Mouse (Mus musculus): ENCODE results near the gene Pdx1. TPM values are rescaled to one million over a fixed set of nuclear protein-coding genes. Genes with fewer than 3 reads are reported as not detected.

Pdx1 gene
- total and polyA plus RNA-seq, 3 experiments, result not detected

- Histone ChIP-seq H3K36me3 (ENCODE audit: control insufficient read depth in 1 of 2, insufficient read depth in 2 of 2, low read length in 2 of 2) (no peaks in the 10 kb centered on the region), H3K27ac (ENCODE audit: control insufficient read depth, low read depth, low read length) (no peak overlapping the region), H3K79me2 (ENCODE audit: control insufficient read depth, insufficient read depth, low read length, poor library complexity) (no peaks in the 10 kb centered on the region), H3K27me3 (ENCODE audit: control insufficient read depth in 1 of 2, insufficient read depth in 2 of 2, low read length in 2 of 2) (no peaks in the 10 kb centered on the region), H3K4me3 (ENCODE audit: control insufficient read depth in 1 of 2, insufficient read depth in 1 of 2, low read depth in 2 of 2, low read length in 2 of 2) (no peak overlapping the region), H3K4me1 (ENCODE audit: control insufficient read depth in 1 of 2, insufficient read depth in 2 of 2, low read length in 2 of 2) (no peaks in the 10 kb centered on the region), H3K9me3 (replicated peaks; ENCODE audit: insufficient read depth, low read length) (no peaks in the 10 kb centered on the region), H3K9ac (ENCODE audit: control insufficient read depth, low read depth, low read length, poor library complexity, severe bottlenecking) (no peak overlapping the region)
- TF ChIP-seq GABPA (IDR thresholded peaks at IDR 0.05; ENCODE audit: low read depth, low read length) (no peak), TAL1 (IDR thresholded peaks at IDR 0.05; ENCODE audit: low read length) (no peak), ZMIZ1 (IDR thresholded peaks at IDR 0.05; ENCODE audit: low read depth, low read length) (no peak), UBTF (IDR thresholded peaks at IDR 0.05; ENCODE audit: borderline replicate concordance, insufficient read depth, low read depth, low read length) (no peak), MYC (IDR thresholded peaks at IDR 0.05; ENCODE audit: low read depth, low read length) (no peak), NRF1 (IDR thresholded peaks at IDR 0.05; ENCODE audit: insufficient read depth, low read depth, low read length, poor library complexity, severe bottlenecking) (no peak), TBP (IDR thresholded peaks at IDR 0.05; ENCODE audit: low read depth, low read length) (no peak), BHLHE40 (IDR thresholded peaks at IDR 0.05; ENCODE audit: borderline replicate concordance, low read depth, low read length) (no peak), SMC3 (IDR thresholded peaks at IDR 0.05; ENCODE audit: low read depth, low read length) (no peak), USF2 (IDR thresholded peaks at IDR 0.05; ENCODE audit: borderline replicate concordance in 1 of 2, insufficient read depth in 1 of 2, low read depth in 1 of 2, low read length in 2 of 2) (no peak), MAX (IDR thresholded peaks at IDR 0.05; ENCODE audit: low read length) (no peak), ZC3H11A (IDR thresholded peaks at IDR 0.05; ENCODE audit: low read depth, low read length) (no peak), MAFK (IDR thresholded peaks at IDR 0.05; ENCODE audit: borderline replicate concordance, low read depth, low read length) (no peak), RAD21 (IDR thresholded peaks at IDR 0.05; ENCODE audit: low read depth, low read length) (no peak), USF1 (IDR thresholded peaks at IDR 0.05; ENCODE audit: low read depth, low read length) (no peak), HCFC1 (IDR thresholded peaks at IDR 0.05; ENCODE audit: low read depth, low read length) (no peak)
- DNase-seq (ENCODE audit: low read depth, low spot score), result no peak
Observed at GRCm38 (mm10) chr5:147276701-147277546, 7.2 kb downstream of the Pdx1 start.

- H3K9me3 ChIP-seq (replicated peaks; ENCODE audit: insufficient read depth, low read length), result no peaks in the 10 kb centered on the region
- H3K4me3 ChIP-seq (ENCODE audit: control insufficient read depth in 1 of 2, insufficient read depth in 1 of 2, low read depth in 2 of 2, low read length in 2 of 2), result no peak overlapping the region
- H3K36me3 ChIP-seq (ENCODE audit: control insufficient read depth in 1 of 2, insufficient read depth in 2 of 2, low read length in 2 of 2), result no peaks in the 10 kb centered on the region
- no peak overlapping the region for H3K9ac ChIP-seq (ENCODE audit: control insufficient read depth, low read depth, low read length, poor library complexity, severe bottlenecking)
- no peak overlapping the region for H3K27ac ChIP-seq (ENCODE audit: control insufficient read depth, low read depth, low read length)
- H3K4me1 ChIP-seq (ENCODE audit: control insufficient read depth in 1 of 2, insufficient read depth in 2 of 2, low read length in 2 of 2), result no peaks in the 10 kb centered on the region
- H3K27me3 ChIP-seq (ENCODE audit: control insufficient read depth in 1 of 2, insufficient read depth in 2 of 2, low read length in 2 of 2), result no peaks in the 10 kb centered on the region
- no peak for TF ChIP-seq POLR2AphosphoS2 (IDR thresholded peaks at IDR 0.05; ENCODE audit: low read length)
- no peak for TF ChIP-seq JUND (IDR thresholded peaks at IDR 0.05; ENCODE audit: low read depth, low read length)
- no peak for TF ChIP-seq BHLHE40 (IDR thresholded peaks at IDR 0.05; ENCODE audit: borderline replicate concordance, low read depth, low read length)
- no peak for TF ChIP-seq POLR2AphosphoS5 (IDR thresholded peaks at IDR 0.05; ENCODE audit: borderline replicate concordance, low read depth, low read length)
- TF ChIP-seq MYC (IDR thresholded peaks at IDR 0.05; ENCODE audit: low read depth, low read length), result no peak
- no peak for TF ChIP-seq USF1 (IDR thresholded peaks at IDR 0.05; ENCODE audit: low read depth, low read length)
- no peak for TF ChIP-seq HCFC1 (IDR thresholded peaks at IDR 0.05; ENCODE audit: low read depth, low read length)
- no peak for DNase-seq (ENCODE audit: low read depth, low spot score)
- H3K79me2 ChIP-seq (ENCODE audit: control insufficient read depth, insufficient read depth, low read length, poor library complexity), result no peaks in the 10 kb centered on the region
Observed at GRCm38 (mm10) chr5:147277547-147277925, 7.8 kb downstream of the Pdx1 start.

Measured in MEL (cell line).